Mouse (Mus musculus) ovary, adult 18-20 months (tissue): Measurements from ENCODE around the gene Pdzd2.
A peak's percentile ranks its signal among the peaks of the same experiment; 100 is the strongest.

ENCODE experiments used
- DNase-seq: peaks from one replicate; pipeline ENCODE4 v3.0.0; 2022; ENCODE audit warnings: low spot score, mixed read lengths

The Pdzd2 gene

GRCm38 (mm10) chr15:12429572-12430431 lies 309.9 kb downstream of the Pdzd2 start:
- no peak for DNase-seq

DNA sequence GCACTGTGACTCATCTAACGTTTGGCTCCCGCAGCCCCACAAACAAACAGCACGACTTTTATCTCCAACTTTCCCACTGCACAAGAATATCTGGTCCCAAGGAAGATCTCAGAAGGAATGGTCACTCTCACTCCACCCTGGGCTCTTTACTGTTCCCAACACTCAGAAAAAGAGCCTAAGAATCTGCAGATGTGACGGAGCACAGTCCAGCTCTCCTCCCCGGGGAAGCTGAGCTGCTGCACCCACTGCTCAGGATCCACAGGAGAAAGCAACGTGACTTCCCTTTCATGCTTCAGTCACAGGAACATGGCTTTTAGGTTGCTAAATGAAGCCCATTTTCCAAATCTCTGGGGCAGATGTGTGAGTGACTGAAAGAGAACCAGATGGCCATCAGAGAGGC lies 311.9 kb downstream of the Pdzd2 start:
- no peak for DNase-seq

GRCm38 (mm10) chr15:12426342-12426741 lies 313.4 kb downstream of the Pdzd2 start:
- no peak for DNase-seq

GRCm38 (mm10) chr15:12425049-12425627 lies 314.6 kb downstream of the Pdzd2 start:
- DNase-seq, result no peak

DNA sequence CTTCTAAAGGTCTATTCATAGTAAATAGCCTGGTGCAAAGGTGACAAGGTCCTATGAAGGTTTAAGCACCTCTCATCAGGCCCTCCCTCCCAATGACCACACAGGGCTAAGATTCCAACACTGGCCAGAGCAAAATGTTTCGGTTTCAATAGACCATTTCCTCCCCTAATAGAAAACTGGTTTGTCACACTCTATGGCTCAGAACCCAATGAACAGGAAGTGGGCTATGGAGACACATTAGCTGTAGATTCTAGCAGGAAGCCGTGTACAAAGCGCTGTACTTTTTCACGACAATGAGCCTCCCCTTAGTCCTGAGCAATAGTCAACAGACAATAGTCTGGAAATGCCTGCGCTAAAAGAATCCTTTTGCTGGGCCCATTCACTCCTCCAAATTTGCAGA lies 315.5 kb downstream of the Pdzd2 start:
- no peak for DNase-seq

- no peak for DNase-seq
Measured at GRCm38 (mm10) chr15:12420915-12421314, 318.8 kb downstream of the Pdzd2 start.

DNA sequence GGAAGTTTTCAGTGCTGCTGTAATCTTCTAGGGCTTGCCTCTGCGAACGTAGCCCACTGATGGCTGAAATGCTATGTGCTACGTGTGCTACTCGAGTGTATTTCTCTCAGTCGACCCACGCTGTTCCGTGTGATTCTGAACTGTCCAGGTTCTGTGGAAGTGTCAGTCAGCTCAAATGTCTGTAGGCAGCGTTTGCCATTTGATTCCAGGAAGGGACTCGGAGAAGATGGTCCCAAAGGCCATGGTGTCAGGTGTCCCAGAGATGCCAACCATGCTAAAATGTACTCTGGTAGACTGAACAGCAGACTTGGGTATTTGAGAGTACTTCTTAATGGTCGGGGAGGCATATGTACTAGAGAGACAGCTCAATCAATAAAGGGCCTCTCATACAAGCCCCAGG lies 319.3 kb downstream of the Pdzd2 start:
- DNase-seq, result no peak

DNA sequence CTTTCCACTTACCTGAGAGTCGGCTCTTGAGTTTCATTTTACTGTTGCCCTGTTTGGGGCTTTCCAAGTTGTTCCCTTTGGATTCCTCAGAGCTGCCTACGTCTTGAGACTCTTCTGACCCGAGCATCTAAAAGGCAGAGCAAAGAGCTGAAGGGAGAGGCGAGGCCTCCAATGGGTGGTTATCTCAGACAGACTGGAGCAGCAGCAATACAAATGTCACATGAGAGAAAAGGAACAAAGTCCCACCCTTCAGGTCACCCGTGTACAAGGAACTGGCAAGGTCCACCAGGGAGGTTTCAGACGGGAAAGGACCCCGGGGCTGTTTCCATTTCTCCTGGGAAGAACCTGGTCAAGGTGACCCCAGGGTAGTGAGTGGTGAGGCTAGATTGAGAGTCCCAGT lies 320.3 kb downstream of the Pdzd2 start:
- DNase-seq, result no peak

GRCm38 (mm10) chr15:12415536-12416200 lies 324.1 kb downstream of the Pdzd2 start:
- peak; percentile 11 for DNase-seq

GRCm38 (mm10) chr15:12414696-12415095 lies 325.0 kb downstream of the Pdzd2 start:
- DNase-seq, result peak; percentile 27

DNA sequence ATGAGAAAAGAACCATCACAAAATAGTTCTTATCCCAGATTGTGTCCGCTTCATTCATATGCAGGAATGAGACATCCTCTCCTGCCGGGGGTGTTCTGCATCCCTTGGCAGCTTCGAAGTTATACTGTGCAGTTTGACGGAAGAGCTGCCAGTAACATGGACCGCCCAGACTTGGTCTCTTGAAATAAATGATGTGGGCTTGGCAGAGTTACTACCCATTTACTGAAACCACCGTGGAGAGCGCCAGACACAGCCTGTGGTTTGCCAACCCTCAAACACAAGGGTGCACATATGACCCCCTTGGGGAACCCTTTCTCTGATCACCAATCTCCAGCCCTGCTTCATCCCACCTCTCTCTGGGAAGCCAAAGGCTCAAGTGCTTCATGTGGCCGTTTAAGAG lies 331.5 kb downstream of the Pdzd2 start:
- DNase-seq, result no peak

DNA sequence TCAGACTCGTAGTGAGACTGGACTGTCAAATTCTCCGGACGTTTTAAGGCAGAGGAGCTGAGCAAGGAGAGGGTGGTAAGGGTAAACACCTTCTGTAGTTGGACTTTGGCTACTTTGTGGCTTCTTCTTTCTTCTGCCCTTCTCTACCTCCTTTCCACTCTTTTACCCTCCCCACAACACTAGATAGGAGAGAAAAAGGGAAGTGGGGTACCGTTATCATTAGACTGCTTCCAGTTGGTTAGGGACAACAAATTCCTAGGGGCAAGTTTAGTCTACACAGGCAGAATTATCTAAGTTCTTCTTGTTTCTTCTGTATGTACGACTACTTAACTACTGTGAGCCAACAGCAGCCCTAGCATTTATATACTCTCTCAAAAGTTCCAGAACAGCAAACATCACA lies 334.1 kb downstream of the Pdzd2 start:
- no peak for DNase-seq

- no peak for DNase-seq
Measured at GRCm38 (mm10) chr15:12397032-12397431, 342.7 kb downstream of the Pdzd2 start.

- DNase-seq, result no peak
Measured at GRCm38 (mm10) chr15:12394758-12395157, 345.0 kb downstream of the Pdzd2 start.

GRCm38 (mm10) chr15:12388726-12389489 lies 350.8 kb downstream of the Pdzd2 start:
- DNase-seq, result no peak

DNA sequence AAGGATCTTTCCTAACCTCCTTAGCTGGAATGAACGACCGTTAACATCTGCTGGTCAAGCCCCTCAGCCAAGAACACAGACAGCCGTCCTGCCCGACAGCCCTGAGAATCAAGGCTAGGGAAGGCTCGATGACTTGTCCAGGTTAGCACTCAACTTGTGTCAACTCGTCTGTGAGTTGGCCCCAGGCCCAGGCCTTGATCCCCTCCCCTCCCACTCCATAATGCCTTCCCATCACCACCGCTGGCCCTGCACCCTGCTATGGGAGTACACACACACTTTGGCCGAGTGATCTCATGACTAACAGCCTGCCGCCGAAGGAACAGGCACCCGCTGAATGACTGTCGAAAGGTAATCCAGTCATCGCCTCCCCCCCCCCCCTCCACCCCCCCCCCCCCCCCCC lies 355.0 kb downstream of the Pdzd2 start:
- no peak for DNase-seq

DNA sequence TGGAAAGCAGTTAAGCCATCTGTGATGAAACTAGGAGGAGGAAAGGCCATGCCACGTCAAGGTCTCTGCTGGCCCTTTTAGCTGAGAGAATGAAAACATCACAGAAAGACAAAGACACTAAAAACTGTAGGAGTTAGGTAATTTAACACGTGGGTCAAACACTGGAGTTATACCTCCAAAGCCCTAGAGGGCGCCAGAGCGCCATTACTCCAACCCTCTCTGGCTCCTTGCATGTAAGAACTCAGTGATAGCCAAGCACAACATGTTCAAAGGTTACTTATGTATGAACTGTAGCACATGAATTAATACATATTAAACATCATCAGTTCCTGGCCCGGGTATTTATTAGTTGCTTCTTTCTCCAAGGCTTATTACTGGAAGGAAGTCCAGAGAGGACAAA lies 359.2 kb downstream of the Pdzd2 start:
- no peak for DNase-seq

DNA sequence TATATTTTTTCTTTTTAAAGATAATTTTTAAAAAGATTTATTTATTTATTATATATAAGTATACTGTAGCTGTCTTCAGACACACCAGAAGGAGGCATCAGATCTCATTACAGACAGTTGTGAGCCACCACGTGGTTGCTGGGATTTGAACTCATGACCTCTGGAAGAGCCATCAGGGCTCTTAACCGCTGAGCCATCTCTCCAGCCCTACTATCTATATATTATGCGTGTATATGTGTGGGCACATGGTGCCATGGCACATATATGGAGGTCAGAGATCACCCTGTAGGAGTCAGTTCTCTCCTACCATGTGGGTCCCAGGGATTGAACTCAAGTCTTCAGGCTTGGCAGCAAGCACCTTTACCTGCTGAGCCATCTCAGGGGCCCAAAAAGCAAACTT lies 359.7 kb downstream of the Pdzd2 start:
- DNase-seq, result no peak

DNA sequence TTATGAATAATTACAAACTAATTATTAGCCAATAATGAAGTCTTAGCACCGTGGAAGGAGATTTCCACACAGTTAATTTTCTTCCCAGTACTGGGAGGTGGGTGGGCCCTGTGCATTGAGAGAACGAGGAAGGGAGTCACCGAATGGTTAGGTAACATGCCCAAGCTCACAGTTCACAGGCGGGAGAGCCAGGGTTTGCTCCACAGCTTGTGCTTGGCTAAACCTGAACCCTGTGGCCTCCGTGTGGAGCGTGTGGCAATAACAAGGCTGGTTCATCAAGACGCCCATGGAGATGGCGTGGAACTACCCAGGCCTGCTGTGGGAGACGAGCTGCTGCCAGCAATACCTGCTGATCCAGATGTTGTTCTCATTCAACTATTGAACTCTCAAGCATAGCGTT lies 361.9 kb downstream of the Pdzd2 start:
- DNase-seq, result no peak

DNA sequence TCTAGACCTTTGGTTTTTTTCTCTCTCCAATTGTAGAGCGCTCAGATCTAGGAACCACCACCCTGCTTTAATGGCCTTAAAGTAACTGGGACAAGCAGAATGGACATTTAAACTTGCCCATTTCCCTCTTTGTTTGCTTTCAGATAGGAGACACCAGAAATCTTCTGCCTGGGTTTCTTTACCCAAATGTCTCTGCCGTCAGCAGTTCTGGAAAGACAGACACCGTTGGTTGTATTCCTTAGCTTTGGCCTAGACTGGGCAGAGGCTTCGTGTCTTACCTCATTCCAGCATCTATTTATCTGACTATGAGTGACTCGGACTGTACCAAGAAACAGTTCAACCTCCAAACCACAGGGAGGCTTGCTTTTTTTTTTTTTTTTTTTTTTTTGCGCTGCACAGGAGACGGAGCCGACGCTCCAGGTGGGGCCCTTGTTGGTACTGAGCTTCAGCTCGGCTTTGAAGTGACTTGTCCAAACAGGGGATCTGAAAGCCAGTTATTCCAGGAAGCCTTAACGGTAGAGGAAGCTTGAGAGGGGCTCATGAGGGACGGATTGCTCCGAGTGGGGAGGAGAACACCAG lies 363.1 kb downstream of the Pdzd2 start:
- no peak for DNase-seq

DNA sequence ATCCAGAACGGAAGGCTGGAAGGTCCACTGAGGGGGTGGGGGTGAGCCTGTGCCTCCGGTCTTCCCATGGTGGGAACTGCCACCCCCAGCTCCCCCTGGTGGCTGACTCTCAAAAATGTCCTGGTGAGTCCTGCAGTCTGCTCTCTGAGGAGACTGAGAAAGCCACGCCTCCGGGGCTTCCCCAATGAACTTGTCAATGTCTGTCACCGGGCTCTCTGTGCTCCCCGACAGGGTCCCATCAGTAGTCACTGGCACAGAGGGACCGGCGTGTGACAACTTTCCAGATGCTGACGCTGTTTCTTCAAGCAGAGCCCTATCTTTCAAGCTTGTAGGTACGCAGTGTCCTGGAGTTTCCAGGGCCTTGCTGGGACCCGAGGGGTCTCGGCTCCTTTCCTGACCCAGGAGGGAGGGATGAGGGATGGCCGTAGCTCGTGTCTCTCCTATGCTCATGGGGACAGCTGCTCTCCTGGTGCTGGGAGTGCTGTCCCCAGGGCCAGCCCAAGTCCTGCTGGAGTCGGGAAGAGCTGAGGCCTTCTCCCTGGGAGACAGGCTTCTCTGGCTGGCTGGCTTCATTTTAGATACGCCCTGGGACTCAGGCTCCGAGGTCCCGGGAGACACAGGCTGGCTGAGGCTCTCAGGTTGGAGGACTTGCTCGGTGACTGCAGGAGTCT lies 363.9 kb downstream of the Pdzd2 start:
- DNase-seq, result peak; percentile 63

DNA sequence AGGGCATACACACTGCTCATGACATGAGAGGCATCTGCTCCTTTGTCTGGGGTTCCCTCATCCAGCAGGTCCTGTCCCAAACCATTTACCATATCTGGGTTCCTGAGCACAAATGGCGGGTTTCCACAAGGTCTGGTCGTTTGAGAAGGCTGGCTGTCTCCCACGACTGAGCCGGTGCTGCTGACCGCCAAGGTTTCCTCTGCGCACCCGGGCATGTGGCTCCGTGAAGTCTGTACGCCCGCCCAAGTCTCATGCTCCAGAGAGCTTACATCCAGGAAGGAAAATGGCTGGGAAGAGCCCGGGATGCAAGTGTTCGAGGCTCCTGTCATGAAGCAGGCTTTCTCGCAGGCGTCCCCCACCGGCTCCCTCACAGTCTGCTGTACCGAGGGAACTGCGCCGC lies 364.8 kb downstream of the Pdzd2 start:
- no peak for DNase-seq
